Mouse (Mus musculus) ovary, postnatal 14 days (tissue): ENCODE data around the gene Shisa2.

Experiments
- DNase-seq: peaks from one replicate; pipeline ENCODE4 v3.0.0; 2022; ENCODE audit warnings: low spot score

The Shisa2 gene

DNA sequence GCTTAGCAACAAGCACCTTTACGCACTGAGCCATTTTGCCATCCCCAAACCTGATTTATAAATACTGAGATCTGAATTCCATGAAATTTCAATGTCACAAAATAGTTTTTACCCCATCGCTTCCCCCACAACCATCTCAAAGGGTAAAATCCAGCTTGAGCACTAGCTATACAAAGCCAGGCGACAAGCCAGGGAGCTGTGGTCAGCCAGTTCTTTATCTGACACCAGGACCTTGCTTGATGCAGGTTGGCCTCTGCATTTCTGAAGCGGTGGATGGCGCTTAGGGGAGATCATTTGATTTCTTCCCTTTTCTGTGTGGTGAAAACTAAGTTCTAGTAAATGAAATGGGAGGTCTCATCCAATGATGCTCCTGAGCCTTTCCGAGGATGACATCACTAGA, 7.0 kb downstream of the Shisa2 start:
- no peak for DNase-seq

DNA sequence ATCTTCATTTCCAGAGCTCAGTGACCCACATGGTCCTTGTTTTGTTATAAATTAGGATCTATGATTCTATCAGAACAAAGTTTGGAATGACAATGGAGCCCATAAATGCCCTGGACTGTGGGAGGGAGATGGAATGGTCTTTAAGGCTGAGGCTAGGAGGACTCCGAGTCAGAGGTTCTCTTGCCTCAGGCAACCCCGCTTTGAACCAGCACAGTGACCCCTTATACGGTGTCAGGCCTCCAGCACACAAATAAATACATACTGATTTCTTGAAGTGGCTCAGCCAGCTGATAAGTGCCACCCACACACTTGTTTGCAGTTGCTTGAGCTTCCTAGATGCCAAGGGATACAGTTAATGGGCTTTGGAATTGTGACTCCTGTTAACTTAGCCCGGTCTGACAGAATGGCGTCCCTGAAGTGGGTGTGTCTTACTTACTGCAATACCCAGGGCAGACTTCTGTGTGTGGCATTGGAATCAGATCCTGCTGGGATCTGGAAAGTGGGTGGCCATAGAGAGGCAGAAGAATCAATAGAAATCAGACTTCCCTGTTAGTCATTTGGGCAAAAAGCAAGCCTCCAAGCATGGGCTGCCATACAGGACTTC, 8.3 kb downstream of the Shisa2 start:
- no peak for DNase-seq

DNA sequence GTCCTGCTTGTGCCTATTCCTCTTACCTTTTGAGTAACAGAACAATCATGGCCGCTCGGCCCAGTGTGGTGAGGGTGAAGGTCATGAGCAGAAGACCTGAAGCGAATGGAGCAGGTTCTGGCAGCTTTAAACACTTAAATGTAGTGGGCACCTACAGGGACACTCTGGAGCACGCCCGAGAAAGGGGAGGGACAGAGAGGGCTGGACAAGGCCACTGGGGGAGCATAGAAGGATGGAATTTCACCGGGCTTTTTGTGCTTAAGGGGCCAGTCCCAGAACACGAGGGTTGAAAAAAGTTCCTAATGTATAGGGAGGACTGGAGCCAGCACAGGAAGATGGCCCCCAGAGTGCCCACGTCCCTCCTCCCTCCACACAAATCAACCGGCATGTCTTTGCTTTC, 8.9 kb downstream of the Shisa2 start:
- DNase-seq = no peak

DNA sequence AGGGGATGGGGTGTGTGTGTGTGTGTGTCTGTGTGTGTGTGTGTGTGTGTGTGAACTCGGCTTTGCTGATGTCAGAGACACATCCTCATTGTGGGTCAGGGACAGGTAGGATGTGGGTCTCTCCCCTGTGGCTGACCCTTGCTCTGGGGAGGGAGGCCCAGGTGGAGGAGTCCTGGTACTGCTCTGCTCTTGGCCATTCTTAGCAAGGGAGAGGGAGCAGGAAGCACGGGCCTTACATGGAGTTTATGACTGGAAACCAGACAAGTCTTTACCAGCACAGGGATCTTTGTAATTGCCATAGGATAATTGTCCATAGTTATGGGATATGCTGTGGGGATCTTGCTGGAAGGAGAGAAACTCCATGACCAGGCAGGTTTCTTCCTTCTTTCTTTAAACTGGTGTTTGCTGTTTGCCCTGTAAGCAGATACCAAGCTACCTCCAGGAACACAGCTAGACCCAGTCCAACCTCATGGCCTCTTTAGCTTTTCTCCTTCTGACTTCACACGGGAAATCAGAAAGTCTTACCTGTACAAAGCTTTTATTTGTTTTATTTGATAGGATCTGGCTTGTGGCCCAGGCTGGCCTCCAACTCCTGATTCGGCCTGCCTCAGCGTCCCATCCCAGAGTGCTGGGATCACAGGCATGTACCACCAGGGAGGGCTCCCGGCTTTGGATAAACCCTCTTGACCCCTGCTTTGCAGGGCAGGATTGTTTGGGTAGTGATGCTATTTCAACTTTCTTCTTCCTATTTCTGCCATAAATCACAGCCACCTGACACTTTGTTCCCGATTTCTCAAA, 14.0 kb downstream of the Shisa2 start:
- no peak for DNase-seq

DNA sequence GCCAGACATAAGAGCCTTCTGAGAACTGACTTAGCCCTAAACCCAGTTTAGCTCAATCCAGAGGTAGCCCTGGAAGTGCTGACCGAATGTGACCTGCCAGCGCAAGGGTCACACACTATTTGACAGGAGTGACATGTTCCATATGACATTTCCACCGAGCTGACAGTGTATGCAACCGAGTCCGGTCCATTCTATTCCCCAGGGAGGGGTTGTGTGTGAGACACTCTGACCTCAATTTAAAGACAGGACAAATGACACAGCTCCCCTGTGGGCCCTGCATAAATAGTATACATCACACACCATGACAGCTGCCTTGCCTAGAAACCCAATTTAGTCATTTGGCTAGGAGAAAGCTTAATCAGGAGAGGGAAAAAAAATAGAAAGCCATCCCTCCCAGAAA, 16.7 kb downstream of the Shisa2 start:
- DNase-seq = no peak

DNA sequence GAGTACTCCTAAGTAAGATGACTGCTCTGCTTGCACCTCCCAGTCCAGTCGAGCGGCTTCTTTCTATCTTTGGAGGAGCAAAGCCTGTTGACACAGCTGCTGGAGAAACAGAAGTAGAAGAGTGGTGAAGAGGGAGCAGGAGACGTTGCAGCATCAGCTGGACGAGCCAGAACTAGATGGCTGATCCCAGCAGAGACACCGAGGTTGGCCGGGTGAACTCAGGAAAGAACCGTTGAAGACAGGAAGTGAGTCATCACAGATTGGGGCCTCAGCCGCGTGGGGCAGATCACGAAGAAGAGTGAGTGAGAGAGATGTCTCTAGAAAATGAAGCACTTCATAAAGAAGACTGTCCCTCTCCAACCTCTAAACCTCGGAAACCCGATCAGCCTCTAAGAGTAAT, 18.5 kb downstream of the Shisa2 start:
- no peak for DNase-seq

DNA sequence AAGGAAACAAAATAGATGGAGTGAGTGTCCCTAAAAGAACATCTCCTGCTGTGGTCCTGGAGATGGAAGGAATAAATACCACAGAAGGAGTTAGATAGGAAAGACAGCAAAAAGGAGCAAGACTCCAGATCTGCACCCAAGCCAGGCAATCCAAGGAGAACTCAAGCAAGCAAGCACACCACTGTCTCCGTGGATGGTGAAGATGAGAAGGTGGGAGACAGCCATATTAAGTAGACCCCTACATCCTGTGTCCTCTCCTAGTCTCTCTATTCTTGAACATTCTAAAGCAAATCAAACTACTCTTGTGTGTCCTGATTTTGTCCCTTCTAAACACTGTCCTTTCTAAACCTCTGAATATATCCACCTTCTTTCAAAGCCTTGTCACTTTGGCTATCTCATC, 19.1 kb downstream of the Shisa2 start:
- DNase-seq = no peak

DNA sequence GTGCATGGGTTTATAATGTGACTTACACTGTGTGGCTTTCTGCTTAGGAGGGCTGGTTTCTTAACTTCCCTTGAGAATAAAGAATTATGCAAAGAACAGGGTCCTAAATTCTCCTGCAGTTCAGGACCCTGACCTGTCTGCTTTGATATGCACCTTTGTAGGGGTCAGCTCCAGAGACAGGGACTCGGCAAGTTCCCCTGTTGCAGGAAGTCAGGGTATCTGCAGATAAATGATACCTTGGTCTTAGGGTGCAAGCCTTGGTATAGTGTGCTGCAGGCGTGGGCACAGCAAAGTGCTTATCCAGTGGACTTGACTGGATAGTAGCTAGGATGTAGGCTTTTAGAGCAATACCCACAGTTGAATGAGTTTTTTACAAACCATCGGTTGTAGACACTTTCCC, 19.8 kb downstream of the Shisa2 start:
- no peak for DNase-seq

DNA sequence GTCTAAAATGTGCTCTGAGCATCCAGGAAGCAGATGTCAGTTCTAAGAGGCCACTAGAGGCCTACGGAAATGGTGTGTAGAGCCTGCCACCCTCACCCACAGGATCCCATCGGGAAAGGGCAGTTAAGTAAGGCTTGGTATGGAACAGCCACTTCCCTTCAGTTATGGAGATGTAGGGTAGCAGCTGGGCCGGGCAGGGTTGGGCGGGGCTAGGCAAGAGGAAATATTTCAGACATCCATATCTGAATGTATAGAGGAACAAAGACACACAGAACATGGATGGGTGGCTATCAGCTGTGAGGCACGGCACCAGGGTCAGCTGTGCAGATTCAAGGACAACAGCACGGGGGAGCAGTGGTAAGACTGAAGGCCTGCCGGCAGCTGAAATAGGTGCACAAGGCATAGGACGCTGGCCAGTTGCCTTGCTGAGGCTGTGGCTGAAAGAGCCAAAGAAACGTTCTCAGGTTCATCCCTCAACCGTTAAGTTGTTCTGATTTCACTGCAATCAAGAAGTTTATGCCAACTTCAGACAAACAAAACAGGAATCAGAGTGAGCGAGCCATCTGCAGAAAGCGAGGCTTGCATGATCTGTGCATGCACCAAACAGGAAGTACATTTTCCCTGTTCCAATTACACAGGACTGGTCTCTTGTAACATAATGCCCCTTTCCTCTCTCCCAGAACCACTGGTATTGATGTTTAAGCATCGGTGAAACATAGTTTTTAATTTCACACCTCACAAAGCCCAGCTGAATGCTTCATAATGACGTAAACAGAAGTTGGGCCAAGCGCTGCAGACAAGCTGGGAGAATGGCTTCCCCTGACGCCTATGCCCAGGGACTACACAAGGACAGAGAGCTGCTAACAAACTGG, 22.0 kb downstream of the Shisa2 start:
- no peak for DNase-seq

DNA sequence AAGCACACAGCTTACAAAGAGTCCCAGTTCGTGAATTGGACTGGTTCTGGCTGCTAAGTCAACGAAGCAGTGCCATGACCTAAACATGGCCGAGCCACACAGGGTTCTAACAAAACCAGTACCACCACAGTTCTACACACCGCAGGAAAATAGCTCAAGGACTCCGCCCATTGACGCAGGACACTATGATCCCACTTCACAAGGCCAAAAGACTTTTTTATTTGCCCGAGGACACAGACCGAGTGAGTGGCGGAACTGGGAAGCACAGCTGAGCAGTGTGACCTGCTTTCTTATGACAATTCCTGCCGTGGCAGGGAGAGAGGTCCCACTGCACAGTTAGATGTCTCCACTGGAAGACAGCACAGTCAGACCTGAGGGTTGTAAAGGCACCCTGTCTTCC, 23.5 kb downstream of the Shisa2 start:
- DNase-seq = no peak

DNA sequence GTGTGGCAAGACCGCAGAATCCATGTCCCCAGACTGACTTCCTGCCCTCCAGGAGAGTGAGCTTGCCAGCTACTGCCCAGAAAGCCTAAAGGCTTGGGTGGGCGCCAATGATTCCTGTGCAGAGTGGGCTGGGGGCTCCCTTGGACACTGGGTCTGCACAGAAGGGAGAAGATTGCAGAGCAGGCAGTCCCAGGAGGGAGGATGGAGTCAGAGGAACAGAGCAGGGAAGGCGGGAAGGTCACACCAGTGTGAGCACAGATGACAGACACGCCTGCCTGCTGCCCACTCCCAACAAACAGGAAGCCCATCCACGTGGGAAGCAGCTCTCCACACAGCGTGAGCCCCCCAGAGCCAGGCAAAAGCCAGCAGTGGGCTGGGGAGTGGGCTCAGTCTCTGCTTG, 24.2 kb downstream of the Shisa2 start:
- no peak for DNase-seq

DNA sequence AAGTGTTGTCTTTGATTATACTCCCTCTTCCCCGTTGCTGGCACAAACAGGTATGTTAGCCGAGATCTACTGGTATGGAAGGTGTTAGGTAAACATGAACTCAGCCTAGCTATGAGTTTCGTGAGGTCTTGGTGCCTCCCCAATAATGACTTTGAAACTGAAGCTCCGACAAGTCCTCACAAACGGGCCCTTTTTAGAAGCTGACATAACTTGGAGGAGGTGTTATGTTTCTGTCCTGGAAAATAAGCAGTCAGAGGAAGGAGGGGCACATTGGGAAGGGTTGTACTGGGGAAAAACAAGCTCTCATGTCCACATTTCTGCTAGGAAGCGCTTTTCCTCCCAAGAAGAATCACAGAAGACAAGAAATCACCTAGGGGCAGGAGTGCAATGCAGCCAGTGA, 31.5 kb downstream of the Shisa2 start:
- no peak for DNase-seq

DNA sequence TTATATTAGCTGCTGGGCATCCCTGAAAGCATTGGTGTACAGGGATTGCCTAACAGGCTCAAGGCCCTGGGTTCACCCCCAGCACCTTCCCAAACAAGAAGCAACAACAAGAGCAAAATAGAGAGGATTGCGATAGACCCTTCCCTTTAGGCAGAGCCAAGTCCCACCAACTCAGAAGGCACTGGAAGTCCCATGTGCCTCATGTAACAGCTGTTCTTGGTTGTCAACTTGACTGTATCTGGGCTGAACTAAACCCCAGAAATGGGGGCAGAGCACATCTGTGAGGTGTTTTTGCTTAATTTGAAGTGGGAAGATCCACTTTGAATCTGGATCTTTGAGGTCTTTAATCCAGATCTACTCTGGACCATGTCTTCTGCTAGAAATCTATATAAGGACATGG, 32.0 kb downstream of the Shisa2 start:
- DNase-seq = no peak

DNA sequence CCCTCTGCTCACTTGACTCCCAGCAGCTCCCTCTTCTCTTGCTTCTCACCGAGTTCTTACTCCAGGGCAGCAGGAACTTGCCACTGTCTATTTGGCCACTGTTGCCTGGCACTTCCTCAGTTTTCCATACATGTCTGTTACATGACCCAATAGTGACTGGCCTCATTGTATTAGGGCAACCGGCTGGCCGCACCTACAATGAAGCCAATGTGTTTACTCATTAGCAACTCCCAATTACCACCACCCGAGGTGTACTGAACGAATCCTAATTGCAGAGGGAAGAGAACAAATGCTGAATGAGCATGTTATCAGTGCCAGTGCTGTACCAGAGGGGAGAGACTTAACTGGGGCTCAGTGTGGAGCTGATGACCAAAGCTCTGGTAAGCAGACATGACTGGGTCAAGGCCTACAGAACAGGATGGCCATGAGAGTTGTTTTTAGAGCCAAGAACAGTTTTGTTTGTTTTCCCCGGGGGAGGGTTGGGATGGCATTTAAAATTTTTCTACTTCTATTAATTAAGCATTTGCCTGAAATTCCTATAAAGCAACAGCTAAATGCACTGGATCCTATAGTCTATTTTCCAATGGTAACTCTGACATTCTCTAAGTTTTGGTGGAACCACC, 47.9 kb downstream of the Shisa2 start:
- no peak for DNase-seq

DNA sequence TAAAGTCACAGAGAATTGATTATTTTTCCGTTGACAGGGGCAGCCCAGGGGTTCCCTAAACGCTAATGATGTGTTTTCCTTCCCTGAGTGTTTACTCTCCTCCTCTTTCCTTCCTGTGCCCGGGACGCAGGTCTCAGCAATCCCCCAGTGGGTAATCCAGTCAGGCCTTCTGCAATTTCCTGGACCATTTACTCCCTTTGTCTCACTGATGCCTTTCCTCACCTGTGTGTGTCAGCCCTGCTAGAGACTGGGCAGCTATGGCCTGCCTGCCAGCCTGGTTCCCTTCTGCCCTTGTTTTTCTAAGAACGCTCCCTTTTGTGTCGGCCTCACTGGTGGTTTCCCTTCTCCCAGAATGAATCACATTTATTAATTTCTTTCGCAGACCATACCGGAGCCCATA, 49.4 kb downstream of the Shisa2 start:
- no peak for DNase-seq

DNA sequence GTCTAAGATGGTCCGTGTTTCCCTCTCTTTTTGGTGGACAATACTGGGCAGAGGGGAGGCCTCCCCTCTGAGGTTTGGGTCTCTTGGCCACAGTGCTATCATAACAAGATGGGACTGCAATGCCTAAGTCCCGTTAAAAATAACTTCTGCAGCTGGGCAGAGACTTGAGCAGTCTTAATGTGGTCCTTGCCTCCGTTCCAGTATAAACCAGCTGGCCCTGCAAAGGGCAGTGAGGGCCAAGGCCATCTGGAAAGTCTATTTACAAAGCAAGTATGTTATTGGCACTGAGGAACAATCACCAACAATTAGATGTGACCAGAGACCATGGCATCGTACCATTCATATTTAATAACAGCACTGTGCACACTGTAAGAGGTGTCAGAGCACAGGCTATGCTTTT, 50.2 kb downstream of the Shisa2 start:
- DNase-seq = no peak

DNA sequence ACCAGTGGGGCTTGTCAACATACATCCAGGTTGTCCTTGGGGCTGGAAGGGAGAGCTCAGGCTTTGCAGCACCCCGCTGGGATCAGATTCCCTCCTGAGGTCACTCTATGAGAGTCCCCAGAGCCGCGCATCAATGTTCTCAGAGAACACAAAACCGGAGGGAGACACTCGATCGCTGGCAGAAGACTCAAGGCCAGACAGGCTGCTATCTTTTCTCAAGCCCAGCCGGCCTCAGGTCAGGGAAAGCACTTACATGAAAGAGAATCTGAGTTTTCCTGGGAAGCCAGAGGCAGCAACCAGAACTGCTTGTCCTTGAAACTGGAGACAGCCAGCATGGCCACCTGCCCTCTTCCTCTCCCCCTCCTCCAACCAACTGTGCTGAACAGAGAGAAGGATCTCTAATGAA, 52.5 kb downstream of the Shisa2 start:
- DNase-seq = no peak
